Mouse (Mus musculus) monocyte, adult 5-6 weeks (primary cell): ENCODE results near the gene Mfsd4a. TPM values are rescaled to one million over a fixed set of nuclear protein-coding genes. Genes with fewer than 3 reads are reported as not detected.

Source experiments
- ATAC-seq: fragments of 153-309, 156-312 bp; replicated peaks from 2 replicates; pipeline ENCODE4 v1.8.0; 2017; ENCODE audit warnings: mild to moderate bottlenecking; ENCODE audit not compliant: low TSS enrichment, insufficient number of reproducible peaks, severe bottlenecking, poor library complexity, low FRiP score
- total RNA-seq: library from RNA; stranded (forward); fragments of 200-1000, 200-491, 200-594 nt; gene quantifications from 3 replicates; pipeline ENCODE4 v1.2.3, GENCODE M21; 2017

Mfsd4a gene
- total RNA-seq, 1 experiment from 2014 or later = 5.1 TPM

GRCm38 (mm10) chr1:132075576-132075975 lies 7.7 kb upstream of the Mfsd4a start:
- ATAC-seq = no peak

- no peak for ATAC-seq
Observed at GRCm38 (mm10) chr1:132070659-132071058, 2.8 kb upstream of the Mfsd4a start.

GRCm38 (mm10) chr1:132069436-132069835 lies 1.6 kb upstream of the Mfsd4a start:
- ATAC-seq = no peak

GRCm38 (mm10) chr1:132065475-132066172 lies 2.2 kb downstream of the Mfsd4a start:
- no peak for ATAC-seq

GRCm38 (mm10) chr1:132065001-132065400 lies 2.9 kb downstream of the Mfsd4a start:
- ATAC-seq = no peak

- ATAC-seq = no peak
Observed at GRCm38 (mm10) chr1:132063096-132063495, 4.8 kb downstream of the Mfsd4a start.

GRCm38 (mm10) chr1:132061750-132062541 lies 5.9 kb downstream of the Mfsd4a start:
- no peak for ATAC-seq

GRCm38 (mm10) chr1:132060036-132060769 lies 7.7 kb downstream of the Mfsd4a start:
- no peak for ATAC-seq

- ATAC-seq = no peak
Observed at GRCm38 (mm10) chr1:132058558-132058957, 9.3 kb downstream of the Mfsd4a start.

GRCm38 (mm10) chr1:132055054-132055664 lies 12.7 kb downstream of the Mfsd4a start:
- ATAC-seq = no peak

- ATAC-seq = no peak; the same call in 1 of the 2 replicates
Observed at GRCm38 (mm10) chr1:132054387-132054786, 13.5 kb downstream of the Mfsd4a start.

- no peak for ATAC-seq
Observed at GRCm38 (mm10) chr1:132051746-132052145, 16.1 kb downstream of the Mfsd4a start.

GRCm38 (mm10) chr1:132046143-132046735 lies 21.6 kb downstream of the Mfsd4a start:
- ATAC-seq = peak; percentile 68

GRCm38 (mm10) chr1:132043759-132044158 lies 24.1 kb downstream of the Mfsd4a start:
- ATAC-seq = no peak

- ATAC-seq = no peak
Observed at GRCm38 (mm10) chr1:132040201-132040621, 27.7 kb downstream of the Mfsd4a start.

GRCm38 (mm10) chr1:132038753-132039152 lies 29.1 kb downstream of the Mfsd4a start:
- ATAC-seq = no peak

- ATAC-seq = no peak
Observed at GRCm38 (mm10) chr1:132037746-132038145, 30.1 kb downstream of the Mfsd4a start.

- ATAC-seq = no peak
Observed at GRCm38 (mm10) chr1:132032172-132032571, 35.7 kb downstream of the Mfsd4a start.

- no peak for ATAC-seq
Observed at GRCm38 (mm10) chr1:132030574-132030973, 37.3 kb downstream of the Mfsd4a start.
